Mouse (Mus musculus) midbrain, embryonic 14.5 days (tissue): ENCODE measurements at regions not wholly inside any gene's neighbourhood (a gene's known extent, or its start where the extent isn't known, plus 50 kb on each side); places are given as distances from the start of the nearest gene placed in this dataset.

Experiments used
- ATAC-seq: fragments of 200-750 bp; cut with Nextera tagmentation; 2 replicates; pipeline ENCODE4 v1.8.0; 2017; ENCODE audit warnings: moderate number of reproducible peaks, moderate library complexity; ENCODE audit not compliant: low FRiP score, low TSS enrichment
- DNase-seq: peaks from one replicate; pipeline ENCODE4 v3.0.0-alpha.2; 2015
- H3K27ac ChIP-seq: fragments of 300-500 bp; sonication (generic); replicated peaks from 2 replicates; pipeline ENCODE4 v1.5.1; 2014; ENCODE audit warnings: mild to moderate bottlenecking, low read depth, low read length, moderate library complexity
- H3K27me3 ChIP-seq: fragments of 300-500 bp; sonication (generic); 2 replicates; pipeline ENCODE4 v1.6.1; 2014; ENCODE audit warnings: low read length, control low read depth, mixed read lengths; ENCODE audit not compliant: control insufficient read depth, insufficient read depth
- H3K36me3 ChIP-seq: fragments of 300-500 bp; sonication (generic); 2 replicates; pipeline ENCODE4 v1.6.1; 2014; ENCODE audit warnings: low read length, control low read depth; ENCODE audit not compliant: control insufficient read depth, insufficient read depth
- H3K4me1 ChIP-seq: fragments of 300-500 bp; sonication (generic); 2 replicates; pipeline ENCODE4 v1.6.1; 2014; ENCODE audit warnings: mild to moderate bottlenecking, antibody characterized with exemption, low read length, control low read depth; ENCODE audit not compliant: control insufficient read depth, insufficient read depth
- H3K4me2 ChIP-seq: fragments of 300-500 bp; sonication (generic); 2 replicates; pipeline ENCODE4 v1.6.1; 2014; ENCODE audit warnings: mild to moderate bottlenecking, low read length, moderate library complexity
- H3K4me3 ChIP-seq: fragments of 300-500 bp; sonication (generic); replicated peaks from 2 replicates; pipeline ENCODE4 v1.5.1; 2014; ENCODE audit warnings: low read depth, low read length
- H3K9ac ChIP-seq: fragments of 300-500 bp; sonication (generic); replicated peaks from 2 replicates; pipeline ENCODE4 v1.6.1; 2014; ENCODE audit warnings: mild to moderate bottlenecking, low read length, moderate library complexity
- H3K9me3 ChIP-seq: fragments of 300-500 bp; sonication (generic); 2 replicates; pipeline ENCODE4 v1.6.1; 2016; ENCODE audit warnings: low read length, control low read depth, mixed read lengths; ENCODE audit not compliant: control insufficient read depth
- WGBS: fragments of 180-500 bp; shearing (Covaris S2); extraction: QIAGEN DNeasy Blood & Tissue Kit; methylation state at CpG from one replicate; pipeline ENCODE4 v1.1.7; 2014; 5-methylcytosine and 5-hydroxymethylcytosine counted together

GRCm38 (mm10) chr7:123849220-123849619 lies 133.4 kb upstream of the Hs3st4 start:
- Histone ChIP-seq H3K36me3 (no peaks in the 10 kb centered on the region), H3K4me3 (no peak overlapping the region), H3K27ac (no peak overlapping the region), H3K9ac (no peak overlapping the region), H3K4me2 (no peak overlapping the region), H3K4me1 (no peaks in the 10 kb centered on the region), H3K27me3 (no peaks in the 10 kb centered on the region), H3K9me3 (no peaks in the 10 kb centered on the region)
- no peak for DNase-seq
- 68% methylated on average over 3 of the region's 3 CpGs for WGBS
- no peak for ATAC-seq

- H3K4me3 ChIP-seq: no peak overlapping the region
- H3K4me2 ChIP-seq: no peak overlapping the region
- H3K4me1 ChIP-seq: no peaks in the 10 kb centered on the region
- H3K27ac ChIP-seq: no peak overlapping the region
- ATAC-seq: no peak
- no peaks in the 10 kb centered on the region for H3K27me3 ChIP-seq
- no peak overlapping the region for H3K9ac ChIP-seq
- peak; percentile 12 for DNase-seq
- no peaks in the 10 kb centered on the region for H3K9me3 ChIP-seq
- 67% methylated on average over 10 of the region's 10 CpGs for WGBS
- no peaks in the 10 kb centered on the region for H3K36me3 ChIP-seq
These were observed 132.1 kb upstream of the Hs3st4 start for GRCm38 (mm10) chr7:123850272-123851197.

GRCm38 (mm10) chr7:123857539-123857938 lies 125.1 kb upstream of the Hs3st4 start:
- Histone ChIP-seq H3K27ac (no peak overlapping the region), H3K9me3 (no peaks in the 10 kb centered on the region), H3K36me3 (no peaks in the 10 kb centered on the region), H3K9ac (no peak overlapping the region), H3K27me3 (no peaks in the 10 kb centered on the region), H3K4me3 (no peak overlapping the region), H3K4me2 (no peak overlapping the region), H3K4me1 (no peaks in the 10 kb centered on the region)
- ATAC-seq (no peak), DNase-seq (no peak)
- 76% methylated on average over 6 of the region's 6 CpGs for WGBS

- H3K4me1 ChIP-seq: no peaks in the 10 kb centered on the region
- DNase-seq (no peak), ATAC-seq (no peak)
- 93% methylated on average over 2 of the region's 2 CpGs for WGBS
- no peak overlapping the region for H3K4me3 ChIP-seq
- H3K4me2 ChIP-seq: no peak overlapping the region
- H3K9ac ChIP-seq: no peak overlapping the region
- no peak overlapping the region for H3K27ac ChIP-seq
- H3K27me3 ChIP-seq: no peaks in the 10 kb centered on the region
- no peaks in the 10 kb centered on the region for H3K9me3 ChIP-seq
- no peaks in the 10 kb centered on the region for H3K36me3 ChIP-seq
These were observed 121.0 kb upstream of the Hs3st4 start for GRCm38 (mm10) chr7:123861706-123862105.

DNA sequence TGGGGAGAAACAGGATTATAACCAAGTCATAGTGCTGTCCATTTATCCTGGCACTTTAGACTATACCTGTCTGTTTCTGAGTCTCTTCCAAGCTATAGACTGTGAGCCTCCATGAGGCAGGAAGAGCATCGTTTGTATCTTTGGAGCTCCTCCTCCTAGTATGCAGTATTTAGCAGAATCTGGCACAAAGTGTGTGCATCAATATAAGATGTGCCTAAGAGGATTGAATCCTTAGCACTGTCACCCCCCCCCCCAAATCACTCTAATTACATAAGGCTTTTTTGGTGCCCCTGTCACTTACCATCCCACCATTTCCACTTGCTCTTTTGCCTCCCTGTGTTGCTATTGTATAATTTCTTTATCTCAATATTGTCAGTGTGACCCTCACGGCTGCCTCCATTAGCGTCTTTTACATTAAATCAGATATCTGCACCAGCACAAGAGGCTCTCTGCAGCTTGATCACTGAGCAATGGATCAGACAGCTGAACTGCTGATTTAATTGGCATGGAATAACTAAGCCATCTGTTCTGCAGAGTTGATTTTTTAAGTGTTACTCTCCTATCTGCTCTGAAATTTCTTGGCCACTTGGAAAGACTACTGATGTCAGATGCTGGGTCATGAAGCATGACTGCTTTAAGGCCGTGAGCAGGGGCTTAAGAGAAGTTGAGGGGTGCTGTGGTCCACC lies 85.8 kb upstream of the Hs3st4 start:
- Histone ChIP-seq H3K27me3 (no peaks in the 10 kb centered on the region), H3K4me3 (no peak overlapping the region), H3K9ac (no peak overlapping the region), H3K9me3 (no peaks in the 10 kb centered on the region), H3K36me3 (no peaks in the 10 kb centered on the region), H3K4me2 (no peak overlapping the region), H3K27ac (no peak overlapping the region), H3K4me1 (no peaks in the 10 kb centered on the region)
- WGBS: 65% methylated on average over 4 of the region's 4 CpGs
- DNase-seq: no peak
- ATAC-seq: no peak

DNA sequence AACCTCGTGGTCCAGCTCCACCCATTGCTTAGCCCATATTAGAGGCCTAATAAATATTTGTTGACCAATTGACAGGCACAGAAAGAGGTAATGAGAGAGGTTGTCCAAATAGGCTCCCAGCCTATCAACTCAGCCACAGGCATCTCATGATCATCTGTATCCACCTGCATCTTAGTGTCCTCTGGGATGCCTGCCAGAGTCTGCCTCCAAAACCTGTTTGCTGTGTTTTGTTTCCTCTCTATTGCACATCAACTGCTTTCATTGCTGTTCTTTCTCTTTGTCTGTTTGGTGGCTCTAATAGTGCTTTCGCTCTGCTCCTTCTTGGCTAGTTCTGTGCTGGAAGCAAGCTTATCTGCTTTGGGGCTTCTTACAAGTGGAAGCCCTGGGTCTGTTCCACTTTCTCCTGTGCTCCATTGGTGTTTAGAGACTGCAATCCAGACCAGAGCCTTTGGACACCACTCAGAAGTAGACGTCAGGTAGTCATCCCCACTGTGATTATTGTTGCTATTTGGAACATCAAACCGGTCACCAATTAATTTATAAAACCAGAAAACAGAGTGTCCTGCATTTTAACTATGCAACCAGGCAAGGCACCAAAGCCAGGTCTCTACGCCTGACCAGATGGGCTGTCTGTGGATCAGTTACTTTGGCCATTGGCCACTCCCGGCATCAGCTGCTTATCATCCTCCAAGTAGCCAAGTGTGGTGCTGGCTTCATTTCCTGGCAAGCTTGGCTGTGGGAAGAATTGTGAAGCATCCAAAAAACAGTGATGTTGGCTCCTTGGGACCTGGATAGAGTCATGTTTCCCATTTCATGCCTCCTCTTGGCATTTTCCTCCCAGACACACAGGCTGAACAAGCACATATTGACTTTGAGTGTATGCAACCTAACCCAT lies 74.5 kb upstream of the Hs3st4 start:
- Histone ChIP-seq H3K27me3 (no peaks in the 10 kb centered on the region), H3K27ac (no peak overlapping the region), H3K9me3 (no peaks in the 10 kb centered on the region), H3K36me3 (no peaks in the 10 kb centered on the region), H3K4me2 (no peak overlapping the region), H3K4me1 (no peaks in the 10 kb centered on the region), H3K9ac (no peak overlapping the region), H3K4me3 (no peak overlapping the region)
- ATAC-seq: no peak
- peak; percentile 15 for DNase-seq
- 88% methylated on average over 6 of the region's 6 CpGs for WGBS

DNA sequence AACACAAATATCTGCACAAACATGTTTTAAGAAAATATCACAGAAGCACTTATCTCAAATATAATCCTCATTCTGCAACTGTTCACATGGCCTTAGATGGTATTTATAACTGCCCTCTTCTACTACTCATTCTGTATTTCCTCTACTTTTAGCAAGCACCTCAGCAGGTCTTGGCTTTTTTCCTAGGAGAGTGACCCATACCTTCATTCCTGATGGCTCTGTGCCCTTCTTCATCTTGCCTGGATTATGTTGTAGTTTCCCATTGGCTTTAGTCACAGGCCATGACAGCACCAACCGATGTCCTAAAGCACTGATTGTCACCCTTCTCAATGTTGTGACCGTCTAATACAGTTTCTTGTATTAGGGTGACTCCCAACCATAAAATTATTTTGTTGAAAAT lies 61.2 kb upstream of the Hs3st4 start:
- DNase-seq (no peak), ATAC-seq (no peak)
- H3K27ac ChIP-seq: no peak overlapping the region
- WGBS: 92% methylated on average over 2 of the region's 2 CpGs
- H3K9ac ChIP-seq: no peak overlapping the region
- H3K4me2 ChIP-seq: no peak overlapping the region
- H3K36me3 ChIP-seq: no peaks in the 10 kb centered on the region
- no peak overlapping the region for H3K4me3 ChIP-seq
- no peaks in the 10 kb centered on the region for H3K4me1 ChIP-seq
- no peaks in the 10 kb centered on the region for H3K9me3 ChIP-seq
- H3K27me3 ChIP-seq: no peaks in the 10 kb centered on the region

GRCm38 (mm10) chr7:123932486-123932885 lies 50.2 kb upstream of the Hs3st4 start:
- peak; percentile 24 for DNase-seq
- no peak overlapping the region for H3K9ac ChIP-seq
- no peak overlapping the region for H3K27ac ChIP-seq
- H3K4me2 ChIP-seq: no peak overlapping the region
- no peak for ATAC-seq
- H3K9me3 ChIP-seq: no peaks in the 10 kb centered on the region
- WGBS: 73% methylated on average over 7 of the region's 7 CpGs
- H3K36me3 ChIP-seq: no peaks in the 10 kb centered on the region
- no peak overlapping the region for H3K4me3 ChIP-seq
- H3K27me3 ChIP-seq: no peaks in the 10 kb centered on the region
- H3K4me1 ChIP-seq: 0 out of 2 replicates have a peak, but pooled peaks cover 3% of the 10 kb centered on the region
